21 mouse cellular contexts compared by ENCODE assay signal in the genomic region with DNA sequence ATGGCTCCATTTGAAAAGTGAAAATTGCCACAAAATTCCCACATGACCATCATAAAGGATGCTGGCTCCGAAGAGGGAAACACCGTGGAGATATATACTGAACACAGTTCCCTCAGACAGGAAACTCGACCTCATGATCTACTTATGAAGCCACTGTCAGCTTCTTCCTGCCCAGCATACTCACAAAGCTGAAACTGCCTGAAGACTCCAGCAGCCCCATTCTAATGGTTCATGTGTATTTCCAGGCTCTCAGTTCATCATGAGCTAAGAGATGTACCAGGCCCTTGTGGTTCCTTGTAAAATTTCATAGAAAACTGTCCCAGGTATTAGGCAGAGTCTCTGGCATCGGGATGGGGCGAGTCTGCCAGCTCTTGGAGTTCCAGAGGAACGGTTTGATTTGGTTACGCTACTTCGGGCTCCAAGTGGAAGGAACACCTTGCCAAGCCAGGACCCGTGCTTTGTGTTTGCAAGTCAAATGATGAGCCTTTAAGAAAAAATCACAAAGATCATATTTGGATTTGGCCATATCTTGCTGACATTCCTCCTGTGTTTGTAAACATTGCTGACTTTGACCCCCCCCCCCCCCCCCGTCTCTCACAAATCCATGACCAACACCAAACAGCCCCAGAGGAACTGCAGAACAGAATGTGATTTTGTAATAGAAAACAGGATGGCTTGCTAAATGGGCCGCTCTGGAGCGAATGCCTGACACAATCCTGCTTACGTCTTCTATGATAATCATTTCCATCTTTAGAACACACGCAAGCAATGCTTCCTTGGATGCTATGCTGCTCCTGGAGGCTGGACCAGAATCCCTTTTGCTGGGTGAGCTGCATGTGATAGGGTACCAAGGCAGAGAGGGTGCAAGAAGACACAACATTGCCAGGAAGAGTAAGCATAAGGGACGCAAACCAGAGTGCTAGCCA.
DNase-seq lines count a peak whose midpoint lies in the region; ATAC-seq lines count a peak whose summit lies in the region.
"Had no signal": no experiment of that assay in that cellular context is flagged by ENCODE, and none has a peak within 500 bp of the region (broad histone marks: within the 10 kb centered on the region; RNA-seq: fewer than 3 reads in every experiment).

No protein-coding gene starts in this region.

- peak; percentile 15 to 30 for DNase-seq in cerebellum, postnatal 14 days
- DNase-seq in cerebellum, adult 11 months: no peak
- DNase-seq in gastrocnemius, postnatal 36 days: peak; percentile 27 to 36
- DNase-seq in gastrocnemius, postnatal 25 days: no peak
- DNase-seq in brain, adult 2 months (ENCODE audit: low read depth, low spot score): peak; percentile 12
- no peak for DNase-seq in spleen, postnatal 14 days (ENCODE audit: low spot score in 2 of 2)
- DNase-seq: adrenal gland, postnatal 14 days; cerebellum, adult 18-20 months; cerebellum, postnatal 36 days; heart, adult 2 months; heart, postnatal 4 days; kidney, adult 11 months; kidney, postnatal 4 days; left cerebral cortex, postnatal 4 days; liver; lung, embryonic 14.5 days; lung, postnatal 14 days; right cerebral cortex, postnatal 4 days had no signal

- intact Hi-C loops in gastrocnemius, postnatal 36 days (cut with DNase I): no loop called here

- peak; percentile 52 to 53; a peak in 2 of 4 replicates for ATAC-seq in hematopoietic stem cell, adult 5-6 weeks (replicated peaks in 1 of 2; ENCODE audit: insufficient read depth in 1 of 2, low FRiP score in 2 of 2, low TSS enrichment in 1 of 2, low read depth in 1 of 2, poor library complexity in 2 of 2, severe bottlenecking in 2 of 2)
- no peak for ATAC-seq in megakaryocyte progenitor cell, adult 5-6 weeks (replicated peaks; ENCODE audit: poor library complexity)
- ATAC-seq: forebrain, embryonic 14.5 days had no signal

Comparison
In these comparisons a context has a peak if more than half of its experiments do, and no peak if none do; other contexts are left out.
1. DNase-seq: peak in cerebellum, postnatal 14 days (2 of 2), gastrocnemius, postnatal 36 days (2 of 2) and brain, adult 2 months (single experiment); none in cerebellum, adult 11 months (single experiment), gastrocnemius, postnatal 25 days (single experiment) and spleen, postnatal 14 days (0 of 2).